ENCODE assay signal across 10 mouse cellular contexts in genomic region chr3:115673663-115674157, GRCm38 (mm10). TPM values are rescaled to one million over a fixed set of nuclear protein-coding genes. Genes with fewer than 3 reads are reported as not detected.
DNase-seq lines count a peak whose midpoint lies in the region; ATAC-seq and TF ChIP-seq lines count a peak whose summit lies in the region.
"Had no signal": no experiment of that assay in that cellular context is flagged by ENCODE, and none has a peak within 500 bp of the region (broad histone marks: within the 10 kb centered on the region; RNA-seq: fewer than 3 reads in every experiment).

No protein-coding gene starts in this region.

- no peaks in the 10 kb centered on the region for H3K9me3 ChIP-seq in liver, embryonic 12.5 days (replicated peaks)
- H3K9me3 ChIP-seq: megakaryocyte, embryonic 14.5 days had no signal

- no peak for TF ChIP-seq EP300 in heart, adult 2 months (IDR thresholded peaks at IDR 0.05; ENCODE audit: insufficient read depth, low read depth, low read length)

- intact Hi-C loops in heart, adult 2 months (cut with DNase I) = no loop called here
- intact Hi-C loops in heart, postnatal 25 days (cut with DNase I) = no loop called here

- H3K4me3 ChIP-seq in heart, adult 2 months = peak overlapping the region; percentile 32
- no peak overlapping the region for H3K4me3 ChIP-seq in liver, embryonic 12.5 days
- H3K4me3 ChIP-seq: megakaryocyte, embryonic 14.5 days had no signal

- no peaks in the 10 kb centered on the region for H3K79me2 ChIP-seq in heart, adult 2 months (replicated peaks; ENCODE audit: control insufficient read depth, insufficient read depth, low read length)

- peak overlapping the region; percentile 23; the same call in 1 of the 2 replicates for H3K9ac ChIP-seq in heart, adult 2 months (ENCODE audit: low read depth, low read length)
- no peak overlapping the region for H3K9ac ChIP-seq in liver, embryonic 12.5 days

- WGBS in heart, adult 2 months = 35% methylated on average over 13 of the region's 13 CpGs
- 26% methylated on average over 13 of the region's 13 CpGs for WGBS in liver, embryonic 12.5 days (ENCODE audit: insufficient replicate concordance)

- H3K4me2 ChIP-seq in liver, embryonic 12.5 days = peak overlapping the region; percentile 49

- no peak for TF ChIP-seq POLR2A in heart, adult 2 months (IDR thresholded peaks at IDR 0.05; ENCODE audit: insufficient read depth, low read depth, low read length)

- H3K27me3 ChIP-seq in heart, adult 2 months (ENCODE audit: control insufficient read depth, insufficient read depth, low read length) = no peaks in the 10 kb centered on the region
- H3K27me3 ChIP-seq in liver, embryonic 12.5 days (replicated peaks) = no peaks in the 10 kb centered on the region
- H3K27me3 ChIP-seq: CH12.LX; megakaryocyte, embryonic 14.5 days had no signal

- DNase-seq in heart, adult 2 months = peak; percentile 34 to 52
- DNase-seq in heart, postnatal 25 days (ENCODE audit: low spot score) = no peak
- peak; percentile 74 to 78 for DNase-seq in natural killer cell, adult 2 months (ENCODE audit: low spot score in 2 of 2)
- DNase-seq in left cerebral cortex, adult 11 months (ENCODE audit: low spot score) = no peak
- DNase-seq in adrenal gland, adult (ENCODE audit: inconsistent age in 2 of 2, low spot score in 1 of 2) = no peak
- DNase-seq in urinary bladder, adult 18-20 months (ENCODE audit: low spot score in 2 of 2) = no peak

- H3K36me3 ChIP-seq in heart, adult 2 months (ENCODE audit: control insufficient read depth, insufficient read depth, low read length) = no peaks in the 10 kb centered on the region
- H3K36me3 ChIP-seq in liver, embryonic 12.5 days = no peaks in the 10 kb centered on the region

- TF ChIP-seq CTCF in heart, adult 2 months (IDR thresholded peaks at IDR 0.05) = no peak

- ATAC-seq in activated CD4-positive, CD25-positive, alpha-beta regulatory T cell, adult 4 months = peak; percentile 77
- ATAC-seq in liver, embryonic 12.5 days = no peak

- H3K4me1 ChIP-seq in heart, adult 2 months (ENCODE audit: control insufficient read depth, insufficient read depth, low read length) = peaks cover 5% of the 10 kb centered on the region
- peaks cover 15% of the 10 kb centered on the region for H3K4me1 ChIP-seq in liver, embryonic 12.5 days

- peak overlapping the region; percentile 76 for H3K27ac ChIP-seq in heart, adult 2 months
- H3K27ac ChIP-seq in liver, embryonic 12.5 days = no peak overlapping the region

RNA-seq across cellular contexts. Expression of gene S1pr1, which starts 41.2 kb away (rescaled TPM):
- 10 to 100 TPM; 53.8 to 72.1 TPM for total RNA-seq in heart, adult 2 months (2021)
- 67.0 and 90.6 TPM in 2 replicates for polyA plus RNA-seq in heart, adult 2 months (2012; rRNA removed)
- 10 to 100 TPM; 50.5 to 51.0 TPM for total RNA-seq in heart, postnatal 25 days (2021)
- 100 to 1,000 TPM; 192 to 215 TPM for polyA plus RNA-seq in activated CD4-positive, CD25-positive, alpha-beta regulatory T cell, adult 4 months (2017; shearing (Covaris generic))
- polyA plus RNA-seq in liver, embryonic 12.5 days (2016; fragmentation: Nextera tagmentation; extraction: Ambion mirVana) = 10.0 and 10.5 TPM in 2 replicates

Comparison
In these comparisons a context has a peak if more than half of its experiments do, and no peak if none do; other contexts are left out.
1. DNase-seq: peak in heart, adult 2 months (2 of 2) and natural killer cell, adult 2 months (2 of 2); none in heart, postnatal 25 days (single experiment), left cerebral cortex, adult 11 months (single experiment), adrenal gland, adult (0 of 2) and urinary bladder, adult 18-20 months (0 of 2).